Mouse (Mus musculus): ENCODE data around the gene Fam53b.

DNA sequence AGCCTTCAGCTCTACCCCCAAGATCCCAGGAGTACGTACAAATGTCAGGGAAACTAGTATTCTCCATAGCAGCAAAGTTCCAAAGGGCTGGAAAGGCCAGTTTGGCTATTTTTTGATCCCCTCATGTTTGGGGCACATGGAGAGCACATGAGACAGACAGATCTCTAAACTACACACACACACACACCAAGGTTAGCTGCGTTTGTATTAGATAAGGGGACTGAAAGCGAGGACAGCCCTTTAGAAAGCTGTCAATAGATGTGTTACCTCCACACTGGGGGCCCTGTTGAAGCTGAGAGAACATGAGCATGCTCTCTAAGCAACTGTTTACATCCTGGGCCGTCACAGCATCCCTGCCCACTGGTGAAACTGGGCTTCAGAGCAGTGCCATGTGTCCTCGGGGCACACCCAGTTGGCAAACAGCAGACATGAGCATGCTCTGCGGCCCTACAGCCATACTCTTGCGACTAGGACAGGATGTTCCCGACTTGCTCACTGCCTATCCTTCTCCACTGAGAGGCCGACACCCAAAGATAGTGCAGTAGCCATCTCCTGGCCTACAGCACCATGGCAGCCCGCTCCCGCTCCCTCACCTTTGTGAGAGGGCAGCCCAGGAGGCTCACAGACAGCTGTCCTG is 47.3 kb downstream of the Fam53b start:
- TF ChIP-seq CTCF (IDR thresholded peaks at IDR 0.05; ENCODE audit: low read depth, low read length) (no peak), POLR2A (IDR thresholded peaks at IDR 0.05; ENCODE audit: borderline replicate concordance, low read depth, low read length) (no peak)
